Mouse (Mus musculus) heart, embryonic 15.5 days (tissue): ENCODE measurements at regions not wholly inside any gene's neighbourhood (a gene's known extent, or its start where the extent isn't known, plus 50 kb on each side); places are given as distances from the start of the nearest gene placed in this dataset.
A peak's percentile ranks its signal among the peaks of the same experiment; 100 is the strongest.

Source experiments
- ATAC-seq: fragments of 200-750 bp; cut with Nextera tagmentation; replicated peaks from 2 replicates; pipeline ENCODE4 v1.8.0; 2017; ENCODE audit warnings: low read depth, moderate TSS enrichment; ENCODE audit not compliant: insufficient number of reproducible peaks, insufficient read depth, low FRiP score
- H3K27ac ChIP-seq: fragments of 300-500 bp; sonication (generic); 2 replicates; pipeline ENCODE4 v1.5.1; 2015; ENCODE audit warnings: mild to moderate bottlenecking, inconsistent platforms
- H3K27me3 ChIP-seq: fragments of 300-500 bp; sonication (generic); 2 replicates; pipeline ENCODE4 v1.6.1; 2015; ENCODE audit warnings: inconsistent platforms
- H3K36me3 ChIP-seq: fragments of 300-500 bp; sonication (generic); 2 replicates; pipeline ENCODE4 v1.6.1; 2015; ENCODE audit warnings: mild to moderate bottlenecking, inconsistent platforms
- H3K4me1 ChIP-seq: fragments of 300-500 bp; sonication (generic); replicated peaks from 2 replicates; pipeline ENCODE4 v1.6.1; 2015; ENCODE audit warnings: inconsistent platforms
- H3K4me2 ChIP-seq: fragments of 300-500 bp; sonication (generic); 2 replicates; pipeline ENCODE4 v1.6.1; 2015; ENCODE audit warnings: inconsistent platforms, mild to moderate bottlenecking, moderate library complexity
- H3K4me3 ChIP-seq: fragments of 300-500 bp; sonication (generic); 2 replicates; pipeline ENCODE4 v1.5.1; 2015; ENCODE audit warnings: mild to moderate bottlenecking, inconsistent platforms
- H3K9ac ChIP-seq: fragments of 300-500 bp; sonication (generic); 2 replicates; pipeline ENCODE4 v1.6.1; 2015; ENCODE audit warnings: mild to moderate bottlenecking, inconsistent platforms
- H3K9me3 ChIP-seq: fragments of 300-500 bp; sonication (generic); replicated peaks from 2 replicates; pipeline ENCODE4 v1.6.1; 2016; ENCODE audit warnings: inconsistent platforms
- WGBS: fragments of 180-500 bp; shearing (Covaris S2); methylation state at CpG from one replicate; pipeline ENCODE4 v1.1.7; 2015; ENCODE audit warnings: mixed read lengths; 5-methylcytosine and 5-hydroxymethylcytosine counted together

GRCm38 (mm10) chr11:63293485-63293884 lies 164.7 kb downstream of the Pmp22 start:
- Histone ChIP-seq H3K4me1 (no peaks in the 10 kb centered on the region), H3K4me3 (no peak overlapping the region), H3K9me3 (no peaks in the 10 kb centered on the region), H3K27me3 (no peaks in the 10 kb centered on the region), H3K36me3 (no peaks in the 10 kb centered on the region), H3K9ac (no peak overlapping the region), H3K27ac (no peak overlapping the region), H3K4me2 (no peak overlapping the region)
- ATAC-seq, result no peak
- WGBS, result 69% methylated on average over 4 of the region's 4 CpGs

GRCm38 (mm10) chr11:63294476-63294875 lies 165.7 kb downstream of the Pmp22 start:
- no peaks in the 10 kb centered on the region for H3K36me3 ChIP-seq
- no peak overlapping the region for H3K4me3 ChIP-seq
- no peaks in the 10 kb centered on the region for H3K4me1 ChIP-seq
- H3K9ac ChIP-seq, result no peak overlapping the region
- 62% methylated on average over 3 of the region's 3 CpGs for WGBS
- no peaks in the 10 kb centered on the region for H3K27me3 ChIP-seq
- H3K9me3 ChIP-seq, result no peaks in the 10 kb centered on the region
- H3K27ac ChIP-seq, result no peak overlapping the region
- no peak overlapping the region for H3K4me2 ChIP-seq
- ATAC-seq, result no peak

- WGBS, result 73% methylated on average over 3 of the region's 3 CpGs
- H3K9me3 ChIP-seq, result no peaks in the 10 kb centered on the region
- H3K27me3 ChIP-seq, result no peaks in the 10 kb centered on the region
- ATAC-seq, result no peak
- no peaks in the 10 kb centered on the region for H3K4me1 ChIP-seq
- H3K27ac ChIP-seq, result no peak overlapping the region
- no peak overlapping the region for H3K4me2 ChIP-seq
- no peak overlapping the region for H3K4me3 ChIP-seq
- no peak overlapping the region for H3K9ac ChIP-seq
- H3K36me3 ChIP-seq, result no peaks in the 10 kb centered on the region
Observed at GRCm38 (mm10) chr11:63296476-63296875, 167.7 kb downstream of the Pmp22 start.

- Histone ChIP-seq H3K4me1 (no peaks in the 10 kb centered on the region), H3K27me3 (no peaks in the 10 kb centered on the region), H3K4me3 (no peak overlapping the region), H3K27ac (no peak overlapping the region), H3K36me3 (no peaks in the 10 kb centered on the region), H3K9ac (no peak overlapping the region), H3K4me2 (no peak overlapping the region), H3K9me3 (no peaks in the 10 kb centered on the region)
- no peak for ATAC-seq
- WGBS, result 69% methylated on average over 14 of the region's 14 CpGs
Observed at GRCm38 (mm10) chr11:63299712-63300581, 171.2 kb downstream of the Pmp22 start.

- no peak overlapping the region for H3K4me2 ChIP-seq
- H3K27ac ChIP-seq, result no peak overlapping the region
- WGBS, result 53% methylated on average over 4 of the region's 4 CpGs
- H3K27me3 ChIP-seq, result no peaks in the 10 kb centered on the region
- H3K4me1 ChIP-seq, result peaks cover 7% of the 10 kb centered on the region
- H3K4me3 ChIP-seq, result no peak overlapping the region
- ATAC-seq, result no peak
- no peaks in the 10 kb centered on the region for H3K9me3 ChIP-seq
- H3K9ac ChIP-seq, result no peak overlapping the region
- no peaks in the 10 kb centered on the region for H3K36me3 ChIP-seq
Observed at GRCm38 (mm10) chr11:63325166-63325565, 196.4 kb downstream of the Pmp22 start.

- peaks cover 7% of the 10 kb centered on the region for H3K4me1 ChIP-seq
- WGBS, result 81% methylated on average over 5 of the region's 5 CpGs
- no peak for ATAC-seq
- no peak overlapping the region for H3K9ac ChIP-seq
- H3K4me3 ChIP-seq, result no peak overlapping the region
- H3K27ac ChIP-seq, result no peak overlapping the region
- no peaks in the 10 kb centered on the region for H3K36me3 ChIP-seq
- H3K27me3 ChIP-seq, result no peaks in the 10 kb centered on the region
- no peaks in the 10 kb centered on the region for H3K9me3 ChIP-seq
- H3K4me2 ChIP-seq, result no peak overlapping the region
Observed at GRCm38 (mm10) chr11:63326864-63327263, 198.1 kb downstream of the Pmp22 start.

- H3K27me3 ChIP-seq, result no peaks in the 10 kb centered on the region
- no peaks in the 10 kb centered on the region; the same call in 1 of the 2 replicates for H3K4me1 ChIP-seq
- 66% methylated on average over 9 of the region's 9 CpGs for WGBS
- H3K4me3 ChIP-seq, result no peak overlapping the region
- H3K36me3 ChIP-seq, result no peaks in the 10 kb centered on the region
- H3K9me3 ChIP-seq, result no peaks in the 10 kb centered on the region
- ATAC-seq, result no peak
- no peak overlapping the region for H3K27ac ChIP-seq
- no peak overlapping the region for H3K4me2 ChIP-seq
- H3K9ac ChIP-seq, result no peak overlapping the region
Observed at GRCm38 (mm10) chr11:63337503-63337902, 208.7 kb downstream of the Pmp22 start.

- H3K27ac ChIP-seq, result no peak overlapping the region
- H3K4me3 ChIP-seq, result no peak overlapping the region
- WGBS, result 93% methylated on average over 1 of the region's 1 CpGs
- no peaks in the 10 kb centered on the region for H3K27me3 ChIP-seq
- H3K4me2 ChIP-seq, result no peak overlapping the region
- no peaks in the 10 kb centered on the region for H3K36me3 ChIP-seq
- no peaks in the 10 kb centered on the region for H3K9me3 ChIP-seq
- H3K9ac ChIP-seq, result no peak overlapping the region
- no peaks in the 10 kb centered on the region; the same call in 1 of the 2 replicates for H3K4me1 ChIP-seq
- no peak for ATAC-seq
Observed at GRCm38 (mm10) chr11:63338277-63338676, 209.5 kb downstream of the Pmp22 start.

- WGBS, result 82% methylated on average over 4 of the region's 4 CpGs
Observed at GRCm38 (mm10) chr11:63345653-63346052, 216.9 kb downstream of the Pmp22 start.

GRCm38 (mm10) chr11:63350123-63350696 lies 221.4 kb downstream of the Pmp22 start:
- no peak overlapping the region for H3K4me2 ChIP-seq
- no peak for ATAC-seq
- peak overlapping the region; percentile 57 for H3K27ac ChIP-seq
- WGBS, result 23% methylated on average over 7 of the region's 7 CpGs
- no peak overlapping the region for H3K4me3 ChIP-seq
- no peaks in the 10 kb centered on the region for H3K27me3 ChIP-seq
- peaks cover 9% of the 10 kb centered on the region for H3K4me1 ChIP-seq
- H3K9ac ChIP-seq, result no peak overlapping the region
- H3K36me3 ChIP-seq, result no peaks in the 10 kb centered on the region
- no peaks in the 10 kb centered on the region for H3K9me3 ChIP-seq

More at GRCm38 (mm10) chr11:63345653-63346052, 216.9 kb downstream of the Pmp22 start:
- no peak overlapping the region for H3K4me3 ChIP-seq
- ATAC-seq, result no peak
- peaks cover 7% of the 10 kb centered on the region for H3K4me1 ChIP-seq
- H3K27me3 ChIP-seq, result no peaks in the 10 kb centered on the region
- H3K9me3 ChIP-seq, result no peaks in the 10 kb centered on the region
- H3K4me2 ChIP-seq, result no peak overlapping the region
- H3K36me3 ChIP-seq, result no peaks in the 10 kb centered on the region
- no peak overlapping the region for H3K9ac ChIP-seq
- H3K27ac ChIP-seq, result no peak overlapping the region

- WGBS, result 89% methylated on average over 8 of the region's 8 CpGs
- H3K9me3 ChIP-seq, result no peaks in the 10 kb centered on the region
- no peak overlapping the region for H3K27ac ChIP-seq
- H3K4me1 ChIP-seq, result peaks cover 9% of the 10 kb centered on the region
- no peaks in the 10 kb centered on the region for H3K36me3 ChIP-seq
- H3K4me2 ChIP-seq, result no peak overlapping the region
- H3K4me3 ChIP-seq, result no peak overlapping the region
- no peaks in the 10 kb centered on the region for H3K27me3 ChIP-seq
- ATAC-seq, result no peak
- no peak overlapping the region for H3K9ac ChIP-seq
Observed at GRCm38 (mm10) chr11:63351999-63352398, 223.2 kb downstream of the Pmp22 start.

- no peak overlapping the region for H3K27ac ChIP-seq
- no peaks in the 10 kb centered on the region for H3K27me3 ChIP-seq
- H3K9me3 ChIP-seq, result no peaks in the 10 kb centered on the region
- peaks cover 9% of the 10 kb centered on the region for H3K4me1 ChIP-seq
- H3K36me3 ChIP-seq, result no peaks in the 10 kb centered on the region
- H3K4me2 ChIP-seq, result no peak overlapping the region
- H3K9ac ChIP-seq, result no peak overlapping the region
- ATAC-seq, result no peak
- no peak overlapping the region for H3K4me3 ChIP-seq
- WGBS, result 48% methylated on average over 3 of the region's 3 CpGs
Observed at GRCm38 (mm10) chr11:63352990-63353389, 224.2 kb downstream of the Pmp22 start.
